Comparison of ENCODE assay signal across 7 mouse cellular contexts in the genomic region with DNA sequence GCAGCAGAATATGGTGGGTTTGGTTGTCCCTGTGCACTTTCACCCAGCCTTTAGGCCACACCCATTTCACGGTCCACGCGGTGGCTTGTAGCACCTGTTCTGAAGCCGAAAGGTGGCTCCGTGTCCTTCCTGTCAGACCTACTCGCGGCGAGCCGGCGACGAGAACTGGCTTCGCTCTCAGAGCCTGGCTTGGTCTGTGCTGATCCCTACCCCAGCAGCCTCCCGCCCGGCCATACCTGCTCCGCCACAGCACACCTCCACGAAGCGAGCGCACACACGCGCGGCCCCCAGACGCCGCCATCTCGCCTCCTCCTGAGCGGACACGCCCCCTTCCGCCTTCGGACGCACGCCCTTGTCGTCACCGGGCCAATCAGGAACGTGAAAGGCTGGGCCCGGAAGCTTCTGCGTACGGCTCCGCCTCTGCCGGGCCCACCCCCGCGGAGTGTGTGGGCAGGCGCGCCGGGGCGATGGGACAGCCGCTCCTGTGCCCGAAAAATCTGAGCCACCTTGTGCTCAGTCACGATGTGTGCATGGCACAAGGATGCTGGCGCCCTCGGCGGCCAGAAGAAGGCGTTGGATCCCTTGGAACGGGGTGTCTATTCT. TPM values are rescaled to one million over a fixed set of nuclear protein-coding genes. Genes with fewer than 3 reads are reported as not detected.
DNase-seq lines count a peak whose midpoint lies in the region; ATAC-seq lines count a peak whose summit lies in the region.

A gene (minus strand): TSS at position 334 of the 603 bp plus-strand sequence.

- under 1% methylated on average over 52 of the region's 52 CpGs for WGBS in intestine, embryonic 16.5 days
- whole genome bisulfite sequencing in midbrain, embryonic 11.5 days, result under 1% methylated on average over 52 of the region's 52 CpGs

- no peaks in the 10 kb centered on the region for H3K9me3 ChIP-seq in intestine, embryonic 16.5 days (ENCODE audit: control insufficient read depth, low read length)
- H3K9me3 ChIP-seq in midbrain, embryonic 11.5 days (ENCODE audit: control insufficient read depth, low read length), result no peaks in the 10 kb centered on the region

- peak within 1 kb of the TSS; percentile 83 for H3K9ac ChIP-seq in intestine, embryonic 16.5 days (ENCODE audit: low read depth, low read length)
- H3K9ac ChIP-seq in midbrain, embryonic 11.5 days (ENCODE audit: low read length), result peak within 1 kb of the TSS; percentile 77

- peaks cover 4% of the 10 kb centered on the region for H3K4me1 ChIP-seq in intestine, embryonic 16.5 days (ENCODE audit: control insufficient read depth, insufficient read depth, low read length)
- H3K4me1 ChIP-seq in midbrain, embryonic 11.5 days (ENCODE audit: control insufficient read depth, insufficient read depth, low read length), result peaks cover 5% of the 10 kb centered on the region

- peak; percentile 94 for DNase-seq in adrenal gland, adult 8-10 months
- peak; percentile 91 for DNase-seq in embryo, embryonic 9.5 days (ENCODE audit: extremely low spot score)
- DNase-seq in gastrocnemius, postnatal 4 days (ENCODE audit: low spot score in 2 of 2), result peak; percentile 84 to 94
- peak; percentile 96 to 99 for DNase-seq in left cerebral cortex, postnatal 36 days (ENCODE audit: low spot score in 2 of 2)
- peak; percentile 97 for DNase-seq in midbrain, embryonic 11.5 days (ENCODE audit: low spot score, missing footprints)
- peak; percentile 86 for DNase-seq in skeletal muscle tissue, adult 2 months (ENCODE audit: low read depth, low spot score)

- no peaks in the 10 kb centered on the region for H3K27me3 ChIP-seq in intestine, embryonic 16.5 days (replicated peaks; ENCODE audit: control insufficient read depth, insufficient read depth, low read length)
- H3K27me3 ChIP-seq in midbrain, embryonic 11.5 days (ENCODE audit: control insufficient read depth, insufficient read depth, low read length), result no peaks in the 10 kb centered on the region

- intact Hi-C loops in left cerebral cortex, postnatal 36 days (cut with DNase I), result loop anchor here (2.0 to 10.0 kb wide), 3 partner anchors 43 to 71 kb away; a partner anchor contains a TSS

- no peaks in the 10 kb centered on the region for H3K36me3 ChIP-seq in intestine, embryonic 16.5 days (ENCODE audit: control insufficient read depth, insufficient read depth, low read length)
- H3K36me3 ChIP-seq in midbrain, embryonic 11.5 days (ENCODE audit: control insufficient read depth, insufficient read depth, low read length), result no peaks in the 10 kb centered on the region

- H3K27ac ChIP-seq in intestine, embryonic 16.5 days (ENCODE audit: low read length), result peak within 1 kb of the TSS; percentile 48; the same call in 1 of the 2 replicates
- no peak within 1 kb of the TSS for H3K27ac ChIP-seq in midbrain, embryonic 11.5 days (ENCODE audit: low read depth, low read length)

- peak within 1 kb of the TSS; percentile 72 for H3K4me2 ChIP-seq in intestine, embryonic 16.5 days (ENCODE audit: low read depth, low read length)
- H3K4me2 ChIP-seq in midbrain, embryonic 11.5 days, result peak within 1 kb of the TSS; percentile 88

- peak; percentile 100 for ATAC-seq in intestine, embryonic 16.5 days
- ATAC-seq in midbrain, embryonic 11.5 days (ENCODE audit: low FRiP score), result peak; percentile 100

- peak within 1 kb of the TSS; percentile 88 for H3K4me3 ChIP-seq in intestine, embryonic 16.5 days (ENCODE audit: low read length)
- H3K4me3 ChIP-seq in midbrain, embryonic 11.5 days (ENCODE audit: low read depth, low read length), result peak within 1 kb of the TSS; percentile 90

RNA-seq across cellular contexts. Expression of the gene that starts here (rescaled TPM):
- total RNA-seq in adrenal gland, adult 8-10 months (2022), result 10 to 100 TPM; 71.1 to 84.8 (median 73.5) TPM
- total RNA-seq in gastrocnemius, postnatal 4 days (2021), result 10 to 100 TPM; 31.1 to 33.4 TPM
- polyA plus RNA-seq in intestine, embryonic 16.5 days (2015; fragmentation: Nextera tagmentation; extraction: Ambion mirVana), result 110 and 114 TPM in 2 replicates
- 10 to 100 TPM; 57.2 to 57.7 TPM for total RNA-seq in left cerebral cortex, postnatal 36 days (2021)
- polyA plus RNA-seq in midbrain, embryonic 11.5 days (2014; fragmentation: Nextera tagmentation; extraction: Ambion mirVana), result 62.7 and 65.4 TPM in 2 replicates
